Mouse (Mus musculus): ENCODE data around the gene Myh10. TPM values are rescaled to one million over a fixed set of nuclear protein-coding genes. Genes with fewer than 3 reads are reported as not detected.

The Myh10 gene
- polyA plus RNA-seq, 2 experiments = 14.9 to 28.4 TPM

GRCm38 (mm10) chr11:68692693-68693446 lies 1.5 kb downstream of the Myh10 start:
- Histone ChIP-seq H3K36me3 (replicated peaks; ENCODE audit: control insufficient read depth, insufficient read depth, low read depth) (no peaks in the 10 kb centered on the region), H3K4me1 (replicated peaks; ENCODE audit: control insufficient read depth in 2 of 2, insufficient read depth in 2 of 2, low read length in 1 of 2) (peaks cover 13 to 19% of the 10 kb centered on the region in 2 experiments), H3K9ac (replicated peaks) (peak overlapping the region; percentile 81), H3K27ac (peak overlapping the region; percentile 62), H3K4me3 (ENCODE audit: insufficient read depth in 1 of 2, low read depth in 2 of 2, low read length in 2 of 2) (peak overlapping the region; percentile 72 to 83), H3K9me3 (ENCODE audit: control insufficient read depth, low read length) (no peaks in the 10 kb centered on the region), H3K4me2 (ENCODE audit: low read depth) (peak overlapping the region; percentile 97), H3K27me3 (ENCODE audit: control insufficient read depth, insufficient read depth, low read length) (no peaks in the 10 kb centered on the region)
- DNase-seq (ENCODE audit: low read depth in 3 of 3, low spot score in 3 of 3) (peak in 1 of 3 experiments; percentile 17), ATAC-seq (ENCODE audit: insufficient read depth) (peak; percentile 27; the same call in 1 of the 2 replicates)
- WGBS (ENCODE audit: insufficient replicate concordance) = 2% methylated on average over 43 of the region's 43 CpGs
- TF ChIP-seq EP300 (IDR thresholded peaks at IDR 0.05; ENCODE audit: low read depth) (no peak), CTCF (IDR thresholded peaks at IDR 0.05; ENCODE audit: low read depth) (no peak)

GRCm38 (mm10) chr11:68693447-68694040 lies 2.2 kb downstream of the Myh10 start:
- Histone ChIP-seq H3K9me3 (ENCODE audit: control insufficient read depth, low read length) (no peaks in the 10 kb centered on the region), H3K4me3 (ENCODE audit: insufficient read depth in 1 of 2, low read depth in 2 of 2, low read length in 2 of 2) (peak overlapping the region; percentile 56 to 72), H3K4me2 (ENCODE audit: low read depth) (peak overlapping the region; percentile 97), H3K27me3 (ENCODE audit: control insufficient read depth, insufficient read depth, low read length) (no peaks in the 10 kb centered on the region), H3K4me1 (replicated peaks; ENCODE audit: control insufficient read depth in 2 of 2, insufficient read depth in 2 of 2, low read length in 1 of 2) (peaks cover 13 to 19% of the 10 kb centered on the region in 2 experiments), H3K9ac (replicated peaks) (peak overlapping the region; percentile 81), H3K36me3 (replicated peaks; ENCODE audit: control insufficient read depth, insufficient read depth, low read depth) (no peaks in the 10 kb centered on the region), H3K27ac (peak overlapping the region; percentile 4; the same call in 1 of the 2 replicates)
- TF ChIP-seq CTCF (IDR thresholded peaks at IDR 0.05; ENCODE audit: low read depth) = no peak
- TF ChIP-seq EP300 (IDR thresholded peaks at IDR 0.05; ENCODE audit: low read depth) = peak; percentile 80
- WGBS (ENCODE audit: insufficient replicate concordance) = 16% methylated on average over 10 of the region's 10 CpGs
- peak; percentile 12; the same call in 1 of the 2 replicates for ATAC-seq (ENCODE audit: insufficient read depth)
- peak; percentile 67 to 72 (median 71) for DNase-seq (ENCODE audit: low read depth in 3 of 3, low spot score in 3 of 3)

- TF ChIP-seq EP300 (IDR thresholded peaks at IDR 0.05; ENCODE audit: low read depth) (no peak), CTCF (IDR thresholded peaks at IDR 0.05; ENCODE audit: low read depth) (no peak)
- no peak overlapping the region for H3K9ac ChIP-seq (replicated peaks)
- H3K4me1 ChIP-seq (replicated peaks; ENCODE audit: control insufficient read depth in 2 of 2, insufficient read depth in 2 of 2, low read length in 1 of 2) = 0 out of 4 replicates have a peak, but pooled peaks cover 0 to 5% of the 10 kb centered on the region in 2 experiments
- H3K4me2 ChIP-seq (ENCODE audit: low read depth) = no peak overlapping the region
- WGBS (ENCODE audit: insufficient replicate concordance) = 77% methylated on average over 6 of the region's 6 CpGs
- no peak overlapping the region for H3K4me3 ChIP-seq (ENCODE audit: insufficient read depth in 1 of 2, low read depth in 2 of 2, low read length in 2 of 2)
- no peaks in the 10 kb centered on the region; the same call in 1 of the 2 replicates for H3K9me3 ChIP-seq (ENCODE audit: control insufficient read depth, low read length)
- H3K27me3 ChIP-seq (ENCODE audit: control insufficient read depth, insufficient read depth, low read length) = no peaks in the 10 kb centered on the region
- DNase-seq (ENCODE audit: low read depth in 3 of 3, low spot score in 3 of 3) = no peak
- no peak for ATAC-seq (ENCODE audit: insufficient read depth)
- H3K27ac ChIP-seq = no peak overlapping the region
- peaks cover 21% of the 10 kb centered on the region for H3K36me3 ChIP-seq (replicated peaks; ENCODE audit: control insufficient read depth, insufficient read depth, low read depth)
These were observed 11.0 kb downstream of the Myh10 start for GRCm38 (mm10) chr11:68702370-68702769.

GRCm38 (mm10) chr11:68703360-68703759 lies 12.0 kb downstream of the Myh10 start:
- Histone ChIP-seq H3K4me1 (replicated peaks; ENCODE audit: control insufficient read depth in 2 of 2, insufficient read depth in 2 of 2, low read length in 1 of 2) (0 out of 4 replicates have a peak, but pooled peaks cover 0 to 5% of the 10 kb centered on the region in 2 experiments), H3K27ac (no peak overlapping the region), H3K27me3 (ENCODE audit: control insufficient read depth, insufficient read depth, low read length) (no peaks in the 10 kb centered on the region), H3K9ac (replicated peaks) (no peak overlapping the region), H3K9me3 (ENCODE audit: control insufficient read depth, low read length) (no peaks in the 10 kb centered on the region; the same call in 1 of the 2 replicates), H3K4me2 (ENCODE audit: low read depth) (no peak overlapping the region), H3K4me3 (ENCODE audit: insufficient read depth in 1 of 2, low read depth in 2 of 2, low read length in 2 of 2) (no peak overlapping the region), H3K36me3 (replicated peaks; ENCODE audit: control insufficient read depth, insufficient read depth, low read depth) (peaks cover 21% of the 10 kb centered on the region)
- TF ChIP-seq CTCF (IDR thresholded peaks at IDR 0.05; ENCODE audit: low read depth) (no peak), EP300 (IDR thresholded peaks at IDR 0.05; ENCODE audit: low read depth) (no peak)
- WGBS (ENCODE audit: insufficient replicate concordance) = 34% methylated on average over 1 of the region's 1 CpGs
- ATAC-seq (ENCODE audit: insufficient read depth) (no peak), DNase-seq (ENCODE audit: low read depth in 3 of 3, low spot score in 3 of 3) (no peak)

GRCm38 (mm10) chr11:68704258-68704657 lies 12.9 kb downstream of the Myh10 start:
- no peak for ATAC-seq (ENCODE audit: insufficient read depth)
- H3K27me3 ChIP-seq (ENCODE audit: control insufficient read depth, insufficient read depth, low read length) = no peaks in the 10 kb centered on the region
- no peak overlapping the region for H3K9ac ChIP-seq (replicated peaks)
- H3K4me3 ChIP-seq (ENCODE audit: insufficient read depth in 1 of 2, low read depth in 2 of 2, low read length in 2 of 2) = no peak overlapping the region
- WGBS (ENCODE audit: insufficient replicate concordance) = 70% methylated on average over 1 of the region's 1 CpGs
- no peak for TF ChIP-seq CTCF (IDR thresholded peaks at IDR 0.05; ENCODE audit: low read depth)
- TF ChIP-seq EP300 (IDR thresholded peaks at IDR 0.05; ENCODE audit: low read depth) = no peak
- DNase-seq (ENCODE audit: low read depth in 3 of 3, low spot score in 3 of 3) = no peak
- no peak overlapping the region for H3K27ac ChIP-seq
- peaks cover 18% of the 10 kb centered on the region for H3K36me3 ChIP-seq (replicated peaks; ENCODE audit: control insufficient read depth, insufficient read depth, low read depth)
- H3K4me2 ChIP-seq (ENCODE audit: low read depth) = no peak overlapping the region
- H3K9me3 ChIP-seq (ENCODE audit: control insufficient read depth, low read length) = no peaks in the 10 kb centered on the region; the same call in 1 of the 2 replicates
- 0 out of 4 replicates have a peak, but pooled peaks cover 0 to 5% of the 10 kb centered on the region in 2 experiments for H3K4me1 ChIP-seq (replicated peaks; ENCODE audit: control insufficient read depth in 2 of 2, insufficient read depth in 2 of 2, low read length in 1 of 2)

Data from liver, embryonic 14.5 days (tissue).